Mouse (Mus musculus): ENCODE results near the gene Foxr1.

DNA sequence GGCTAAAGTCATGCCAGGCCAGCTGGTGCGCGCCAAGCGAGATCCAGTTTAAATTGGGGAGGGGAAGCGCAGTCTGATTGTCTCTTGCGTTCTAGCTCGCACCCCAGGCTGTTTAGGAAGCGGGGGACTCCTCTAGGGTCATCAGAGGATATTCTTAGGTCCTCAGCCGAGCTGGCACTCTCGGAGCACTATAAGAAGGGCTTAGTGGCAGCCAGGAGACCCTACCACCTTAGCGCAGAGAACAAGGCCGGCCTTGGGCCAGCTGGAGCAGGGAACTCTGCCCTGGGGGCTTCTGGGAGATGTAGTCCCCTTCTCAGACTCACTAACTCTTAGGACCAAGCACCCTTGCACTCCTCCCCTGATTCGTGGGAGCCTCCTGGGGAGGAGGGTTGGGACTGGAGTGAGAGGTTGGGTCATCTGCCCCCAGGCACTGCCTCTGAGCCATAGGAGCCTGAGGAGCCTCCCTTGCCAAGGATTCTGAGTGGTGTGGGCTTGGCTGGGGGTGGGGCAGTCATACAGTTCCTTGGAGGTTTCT, 42.6 kb upstream of the Foxr1 start:
- TF ChIP-seq TAL1 (IDR thresholded peaks at IDR 0.05; ENCODE audit: low read length) (no peak), GATA1 (IDR thresholded peaks at IDR 0.05; ENCODE audit: low read length) (no peak)

All from erythroblast, embryonic 14.5 days (primary cell).